ENCODE assay signal across 14 mouse cellular contexts in genomic region chr11:68205572-68206229, GRCm38 (mm10).
DNase-seq lines count a peak whose midpoint lies in the region; ATAC-seq and TF ChIP-seq lines count a peak whose summit lies in the region.
"Had no signal": no experiment of that assay in that cellular context is flagged by ENCODE, and none has a peak within 500 bp of the region (broad histone marks: within the 10 kb centered on the region; RNA-seq: fewer than 3 reads in every experiment).

No protein-coding gene starts in this region.

- H3K27me3 ChIP-seq in hindbrain, embryonic 13.5 days: no peaks in the 10 kb centered on the region
- H3K27me3 ChIP-seq in hindbrain, embryonic 12.5 days: no peaks in the 10 kb centered on the region
- no peaks in the 10 kb centered on the region for H3K27me3 ChIP-seq in stomach, embryonic 16.5 days (ENCODE audit: control insufficient read depth, insufficient read depth, low read length)
- H3K27me3 ChIP-seq in stomach, postnatal 0 days (ENCODE audit: control insufficient read depth, insufficient read depth, low read length): no peaks in the 10 kb centered on the region
- H3K27me3 ChIP-seq: heart, embryonic 13.5 days; limb, embryonic 15.5 days had no signal

- TF ChIP-seq EP300 in stomach, postnatal 0 days (optimal IDR thresholded peaks at IDR 0.05): no peak

- H3K4me3 ChIP-seq in hindbrain, embryonic 13.5 days: no peak overlapping the region
- no peak overlapping the region for H3K4me3 ChIP-seq in hindbrain, embryonic 12.5 days
- no peak overlapping the region for H3K4me3 ChIP-seq in stomach, embryonic 16.5 days (replicated peaks; ENCODE audit: low read length)
- H3K4me3 ChIP-seq in stomach, postnatal 0 days (ENCODE audit: low read depth, low read length): no peak overlapping the region
- H3K4me3 ChIP-seq: heart, embryonic 13.5 days; limb, embryonic 15.5 days had no signal

- 73% methylated on average over 10 of the region's 10 CpGs for WGBS in hindbrain, embryonic 13.5 days
- 86% methylated on average over 10 of the region's 10 CpGs for WGBS in hindbrain, embryonic 12.5 days
- 82% methylated on average over 10 of the region's 10 CpGs for WGBS in stomach, embryonic 16.5 days
- WGBS in stomach, postnatal 0 days: 79% methylated on average over 10 of the region's 10 CpGs

- no peak overlapping the region for H3K9ac ChIP-seq in hindbrain, embryonic 13.5 days
- no peak overlapping the region for H3K9ac ChIP-seq in hindbrain, embryonic 12.5 days
- H3K9ac ChIP-seq in stomach, embryonic 16.5 days (ENCODE audit: low read length): no peak overlapping the region; the same call in 1 of the 2 replicates
- no peak overlapping the region for H3K9ac ChIP-seq in stomach, postnatal 0 days (ENCODE audit: low read length)
- H3K9ac ChIP-seq: heart, embryonic 13.5 days; limb, embryonic 15.5 days had no signal

- ATAC-seq in hindbrain, embryonic 13.5 days (ENCODE audit: low FRiP score): no peak; the same call in 1 of the 2 replicates
- no peak for ATAC-seq in hindbrain, embryonic 12.5 days (ENCODE audit: low FRiP score)
- no peak for ATAC-seq in stomach, embryonic 16.5 days (ENCODE audit: insufficient read depth, low FRiP score)
- ATAC-seq in stomach, postnatal 0 days (ENCODE audit: low FRiP score, low TSS enrichment): no peak
- ATAC-seq in erythroblast, adult 5-6 weeks (replicated peaks; ENCODE audit: low FRiP score, poor library complexity, severe bottlenecking): no peak

- H3K4me1 ChIP-seq in hindbrain, embryonic 13.5 days (replicated peaks): peaks cover 40% of the 10 kb centered on the region
- H3K4me1 ChIP-seq in hindbrain, embryonic 12.5 days: peaks cover 20% of the 10 kb centered on the region
- peaks cover 27% of the 10 kb centered on the region for H3K4me1 ChIP-seq in stomach, embryonic 16.5 days (ENCODE audit: control insufficient read depth, insufficient read depth, low read length)
- H3K4me1 ChIP-seq in stomach, postnatal 0 days (replicated peaks; ENCODE audit: control insufficient read depth, insufficient read depth): no peaks in the 10 kb centered on the region; the same call in 1 of the 2 replicates

- no peak overlapping the region for H3K4me2 ChIP-seq in hindbrain, embryonic 13.5 days
- no peak overlapping the region for H3K4me2 ChIP-seq in hindbrain, embryonic 12.5 days (replicated peaks)
- H3K4me2 ChIP-seq in stomach, embryonic 16.5 days (ENCODE audit: low read depth, low read length): no peak overlapping the region
- H3K4me2 ChIP-seq in stomach, postnatal 0 days (replicated peaks; ENCODE audit: low read depth): no peak overlapping the region
- H3K4me2 ChIP-seq: heart, embryonic 13.5 days; limb, embryonic 15.5 days had no signal

- DNase-seq in stomach, postnatal 0 days (ENCODE audit: low spot score): no peak
- DNase-seq in layer of hippocampus, postnatal 10 days (ENCODE audit: low spot score in 2 of 2): peak; percentile 43 to 65
- no peak for DNase-seq in kidney, adult 9 months
- DNase-seq: adrenal gland, postnatal 14 days; gastrocnemius, postnatal 25 days; lung, adult 2 months had no signal

- 0 out of 2 replicates have a peak overlapping the region, but pooled peaks have one; percentile 12 for H3K27ac ChIP-seq in hindbrain, embryonic 13.5 days
- H3K27ac ChIP-seq in hindbrain, embryonic 12.5 days: no peak overlapping the region
- H3K27ac ChIP-seq in stomach, embryonic 16.5 days (ENCODE audit: low read length): 0 out of 2 replicates have a peak overlapping the region, but pooled peaks have one; percentile 3
- H3K27ac ChIP-seq in stomach, postnatal 0 days (replicated peaks): no peak overlapping the region
- H3K27ac ChIP-seq: heart, embryonic 13.5 days; limb, embryonic 15.5 days; macrophage had no signal

- H3K36me3 ChIP-seq in hindbrain, embryonic 13.5 days: peaks cover 3% of the 10 kb centered on the region; the same call in 1 of the 2 replicates
- no peaks in the 10 kb centered on the region for H3K36me3 ChIP-seq in hindbrain, embryonic 12.5 days
- no peaks in the 10 kb centered on the region for H3K36me3 ChIP-seq in stomach, embryonic 16.5 days (ENCODE audit: control insufficient read depth, insufficient read depth, low read length)
- H3K36me3 ChIP-seq in stomach, postnatal 0 days (ENCODE audit: control insufficient read depth, insufficient read depth, low read length): no peaks in the 10 kb centered on the region
- H3K36me3 ChIP-seq: heart, embryonic 13.5 days; limb, embryonic 15.5 days had no signal

- TF ChIP-seq CTCF in stomach, postnatal 0 days (IDR thresholded peaks at IDR 0.05; ENCODE audit: low read depth): no peak

- no peaks in the 10 kb centered on the region for H3K9me3 ChIP-seq in hindbrain, embryonic 13.5 days
- H3K9me3 ChIP-seq in hindbrain, embryonic 12.5 days (replicated peaks): no peaks in the 10 kb centered on the region
- no peaks in the 10 kb centered on the region for H3K9me3 ChIP-seq in stomach, embryonic 16.5 days (replicated peaks; ENCODE audit: control insufficient read depth, low read length)
- H3K9me3 ChIP-seq in stomach, postnatal 0 days (ENCODE audit: control insufficient read depth, low read length): no peaks in the 10 kb centered on the region
- H3K9me3 ChIP-seq: G1E; heart, embryonic 13.5 days; limb, embryonic 15.5 days had no signal

Comparison
In these comparisons a context has a peak if more than half of its experiments do, and no peak if none do; other contexts are left out.
1. H3K27ac ChIP-seq: peak in hindbrain, embryonic 13.5 days (single experiment) and stomach, embryonic 16.5 days (single experiment); none in hindbrain, embryonic 12.5 days (single experiment) and stomach, postnatal 0 days (single experiment).
2. DNase-seq: peak in layer of hippocampus, postnatal 10 days (2 of 2); none in stomach, postnatal 0 days (single experiment) and kidney, adult 9 months (single experiment).